Mouse (Mus musculus) stomach, postnatal 0 days (tissue): Measurements from ENCODE around the gene Ppbp. TPM values are rescaled to one million over a fixed set of nuclear protein-coding genes. Genes with fewer than 3 reads are reported as not detected.

Experiments
- ATAC-seq: fragments of 200-750 bp; cut with Nextera tagmentation; 2 replicates; pipeline ENCODE4 v1.8.0; 2017; ENCODE audit not compliant: low FRiP score, low TSS enrichment
- DNase-seq: peaks from one replicate; pipeline ENCODE4 v3.0.0-alpha.2; 2016; ENCODE audit warnings: low spot score
- H3K27ac ChIP-seq: fragments of 300-500 bp; sonication (generic); replicated peaks from 2 replicates; pipeline ENCODE4 v1.5.1; 2014; ENCODE audit warnings: mild to moderate bottlenecking, control low read depth
- H3K27me3 ChIP-seq: fragments of 300-500 bp; sonication (generic); 2 replicates; pipeline ENCODE4 v1.6.1; 2014; ENCODE audit warnings: low read length; ENCODE audit not compliant: control insufficient read depth, insufficient read depth
- H3K36me3 ChIP-seq: fragments of 300-500 bp; sonication (generic); 2 replicates; pipeline ENCODE4 v1.6.1; 2014; ENCODE audit warnings: low read length, mixed read lengths; ENCODE audit not compliant: control insufficient read depth, insufficient read depth
- H3K4me1 ChIP-seq: fragments of 300-500 bp; sonication (generic); replicated peaks from 2 replicates; pipeline ENCODE4 v1.6.1; 2014; ENCODE audit warnings: antibody characterized with exemption; ENCODE audit not compliant: control insufficient read depth, insufficient read depth
- H3K4me2 ChIP-seq: fragments of 300-500 bp; sonication (generic); replicated peaks from 2 replicates; pipeline ENCODE4 v1.6.1; 2014; ENCODE audit warnings: low read depth, mild to moderate bottlenecking, control low read depth, moderate library complexity
- H3K4me3 ChIP-seq: fragments of 300-500 bp; sonication (generic); 2 replicates; pipeline ENCODE4 v1.5.1; 2014; ENCODE audit warnings: low read depth, low read length, control low read depth
- H3K9ac ChIP-seq: fragments of 300-500 bp; sonication (generic); 2 replicates; pipeline ENCODE4 v1.6.1; 2014; ENCODE audit warnings: mild to moderate bottlenecking, low read length, control low read depth, mixed read lengths
- H3K9me3 ChIP-seq: fragments of 300-500 bp; sonication (generic); 2 replicates; pipeline ENCODE4 v1.6.1; 2016; ENCODE audit warnings: low read length; ENCODE audit not compliant: control insufficient read depth
- CTCF ChIP-seq: IDR thresholded peaks from 2 replicates; pipeline ENCODE4 v1.5.1; 2016; ENCODE audit warnings: antibody characterized with exemption, low read depth, mild to moderate bottlenecking, moderate library complexity
- EP300 ChIP-seq: optimal IDR thresholded peaks from 2 replicates; pipeline ENCODE3; 2016; ENCODE audit warnings: antibody characterized with exemption
- WGBS: fragments of 180-500 bp; shearing (Covaris S2); extraction: QIAGEN DNeasy Blood & Tissue Kit; methylation state at CpG from one replicate; pipeline ENCODE4 v1.1.7; 2014; 5-methylcytosine and 5-hydroxymethylcytosine counted together
- polyA plus RNA-seq: library from polyadenylated mRNA; unstranded; fragments of >200 nt; fragmentation: Nextera tagmentation; extraction: Ambion mirVana; gene quantifications from 2 replicates; pipeline ENCODE4 v1.2.1, GENCODE M21; 2015

Gene Ppbp
- polyA plus RNA-seq, 1 experiment from 2014 or later = 4.4 TPM

DNA sequence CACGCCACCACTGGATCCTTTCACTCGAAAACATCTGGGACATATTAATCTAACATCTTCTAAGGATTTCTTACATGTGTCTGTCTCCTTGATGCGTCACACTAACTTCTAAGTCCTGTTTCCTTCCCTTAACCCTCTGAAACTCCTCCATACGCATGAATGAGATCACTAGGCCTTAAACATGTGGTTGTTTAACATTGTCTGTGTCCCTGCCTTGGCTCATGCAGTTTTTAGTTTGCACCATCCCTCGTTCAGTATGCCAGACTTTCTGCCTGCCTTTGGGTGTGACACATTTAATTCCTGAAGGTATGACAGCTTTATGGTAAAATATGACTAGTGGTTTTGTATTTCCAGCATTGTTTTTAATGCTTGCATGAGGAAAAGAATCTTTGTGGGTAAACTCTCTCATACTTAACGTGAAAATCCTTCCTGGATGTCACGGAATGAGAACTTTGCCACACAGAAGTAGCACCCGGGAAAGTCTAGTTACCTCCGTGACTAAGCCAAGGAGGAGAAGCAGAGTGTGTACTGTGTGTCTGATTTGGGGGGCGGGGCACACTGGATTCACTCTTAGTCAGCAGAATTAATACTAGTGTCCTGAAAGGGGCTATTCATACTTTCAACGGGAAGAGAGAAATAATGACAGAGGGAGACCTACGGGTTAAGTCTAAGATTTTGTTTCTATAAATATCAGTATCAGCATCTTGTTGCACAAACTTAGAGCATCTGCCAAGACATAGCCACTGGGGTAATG lies 4.2 kb upstream of the Ppbp start:
- Histone ChIP-seq H3K4me1 (0 out of 2 replicates have a peak, but pooled peaks cover 2% of the 10 kb centered on the region), H3K9ac (no peak overlapping the region), H3K9me3 (no peaks in the 10 kb centered on the region), H3K27ac (no peak overlapping the region), H3K4me2 (no peak overlapping the region), H3K4me3 (no peak overlapping the region), H3K36me3 (no peaks in the 10 kb centered on the region), H3K27me3 (peaks cover 4% of the 10 kb centered on the region; the same call in 1 of the 2 replicates)
- 60% methylated on average over 12 of the region's 12 CpGs for WGBS
- no peak for TF ChIP-seq CTCF
- TF ChIP-seq EP300 = no peak
- DNase-seq = no peak
- no peak for ATAC-seq

DNA sequence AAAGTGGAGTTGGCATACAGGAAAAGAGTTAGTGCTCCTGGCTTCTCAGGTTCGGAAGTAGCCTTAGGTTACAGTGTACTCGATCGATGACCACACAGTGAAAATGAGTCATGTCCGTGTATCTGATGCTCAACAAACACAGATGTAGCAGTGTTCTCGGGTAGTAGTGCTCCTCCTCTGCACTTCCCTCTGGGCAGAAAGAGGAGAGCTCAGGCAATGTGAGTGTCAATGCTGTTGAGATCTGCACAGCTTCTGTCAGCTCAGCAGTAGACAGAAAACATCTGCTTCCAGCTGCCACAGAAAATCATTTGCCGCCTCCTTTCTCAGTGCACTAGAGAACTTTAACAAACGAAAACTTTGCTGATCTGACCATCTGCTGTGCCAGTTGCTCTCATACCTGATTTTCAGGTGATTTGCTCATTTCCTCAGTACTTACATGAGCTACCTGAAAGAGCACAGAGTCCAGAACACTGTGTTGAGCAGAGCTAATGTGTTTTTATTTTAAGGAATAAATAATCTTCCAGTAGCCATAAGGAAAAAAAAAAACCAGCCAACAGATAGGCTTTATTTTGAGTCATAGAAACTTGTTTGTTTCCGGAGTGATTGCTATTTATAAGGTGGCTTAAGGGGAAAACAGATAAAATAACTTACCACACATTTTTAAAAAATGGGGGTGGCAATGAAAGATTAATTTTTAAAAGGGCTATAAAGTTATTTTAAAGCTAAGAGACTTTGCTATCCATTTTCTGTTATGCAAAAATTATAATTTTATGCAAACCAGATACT lies 2.3 kb upstream of the Ppbp start:
- DNase-seq (no peak), ATAC-seq (no peak)
- H3K36me3 ChIP-seq = no peaks in the 10 kb centered on the region
- H3K9me3 ChIP-seq = no peaks in the 10 kb centered on the region
- H3K4me1 ChIP-seq = no peaks in the 10 kb centered on the region
- H3K4me3 ChIP-seq = no peak overlapping the region
- no peak overlapping the region for H3K27ac ChIP-seq
- WGBS = 31% methylated on average over 8 of the region's 8 CpGs
- H3K9ac ChIP-seq = no peak overlapping the region
- H3K27me3 ChIP-seq = no peaks in the 10 kb centered on the region
- TF ChIP-seq CTCF (no peak), EP300 (no peak)
- no peak overlapping the region for H3K4me2 ChIP-seq

DNA sequence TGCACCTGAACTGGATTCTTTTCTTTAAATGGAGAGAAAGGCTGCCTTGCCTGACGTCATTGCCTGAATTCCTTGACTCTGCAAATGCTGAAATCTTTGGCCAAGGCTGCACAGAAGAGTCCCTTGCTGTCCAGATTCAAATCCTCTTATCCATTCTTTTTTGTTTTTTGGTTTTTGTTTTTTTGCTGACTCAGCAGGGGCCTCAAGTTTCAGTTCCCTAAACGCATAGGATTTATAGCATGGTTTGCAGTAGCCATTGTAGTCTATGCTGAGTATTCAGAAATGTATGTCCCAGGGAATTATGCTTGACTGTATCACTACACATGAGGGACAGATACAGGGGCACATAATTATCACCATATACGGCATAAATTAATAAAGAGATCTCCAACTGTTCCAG lies 3.1 kb downstream of the Ppbp start:
- no peak for DNase-seq
- no peaks in the 10 kb centered on the region for H3K27me3 ChIP-seq
- TF ChIP-seq CTCF = no peak
- no peak for TF ChIP-seq EP300
- H3K4me3 ChIP-seq = no peak overlapping the region
- H3K36me3 ChIP-seq = no peaks in the 10 kb centered on the region
- 72% methylated on average over 3 of the region's 3 CpGs for WGBS
- no peak overlapping the region for H3K27ac ChIP-seq
- H3K9me3 ChIP-seq = no peaks in the 10 kb centered on the region
- no peaks in the 10 kb centered on the region for H3K4me1 ChIP-seq
- ATAC-seq = no peak
- H3K4me2 ChIP-seq = no peak overlapping the region
- no peak overlapping the region for H3K9ac ChIP-seq

DNA sequence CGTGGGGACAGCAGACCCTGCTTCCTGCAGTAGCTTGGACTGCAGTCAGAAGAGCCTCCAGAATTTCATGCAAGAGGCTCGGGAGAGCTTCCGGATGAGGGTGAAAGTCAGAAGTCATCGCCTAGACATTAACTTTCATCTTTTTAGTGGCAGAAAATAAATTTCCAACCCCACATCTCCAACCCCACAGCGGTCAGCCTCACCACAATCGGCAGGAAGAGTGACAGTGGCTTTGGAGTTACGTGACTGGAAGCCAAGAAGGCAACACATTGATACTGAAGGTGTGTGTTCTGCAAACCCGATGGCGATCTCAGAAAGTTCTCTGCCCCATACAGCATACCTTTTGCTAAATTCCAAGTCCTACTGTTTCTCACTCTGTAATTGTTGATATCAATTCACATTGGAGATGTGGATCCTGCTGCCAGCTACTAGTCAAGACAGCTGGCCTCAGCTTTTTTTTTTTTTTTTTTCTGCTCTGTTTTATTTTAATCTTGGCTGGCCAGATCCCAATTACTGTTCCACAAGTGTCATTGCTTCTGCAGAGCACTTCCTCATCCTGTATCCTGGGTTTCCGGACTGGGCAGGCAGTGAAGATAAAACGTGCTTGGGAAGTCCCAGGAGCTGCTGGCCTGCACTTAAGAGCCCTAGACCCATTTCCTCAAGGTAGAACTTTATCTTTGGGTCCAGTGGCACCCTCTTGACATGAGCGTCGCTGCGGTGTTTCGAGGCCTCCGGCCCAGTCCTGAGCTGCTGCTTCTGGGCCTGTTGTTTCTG lies 3.7 kb downstream of the Ppbp start, which contains the start of gene Pf4:
TSS of gene Pf4 (plus strand) at position 556 of the 774 bp plus-strand sequence.
- no peaks in the 10 kb centered on the region for H3K36me3 ChIP-seq
- WGBS = 72% methylated on average over 16 of the region's 16 CpGs
- H3K9me3 ChIP-seq = no peaks in the 10 kb centered on the region
- H3K4me1 ChIP-seq = no peaks in the 10 kb centered on the region
- H3K4me3 ChIP-seq = no peak within 1 kb of the TSS
- no peak for TF ChIP-seq EP300
- no peak for TF ChIP-seq CTCF
- no peak for DNase-seq
- no peaks in the 10 kb centered on the region for H3K27me3 ChIP-seq
- H3K9ac ChIP-seq = no peak within 1 kb of the TSS
- no peak within 1 kb of the TSS for H3K27ac ChIP-seq
- no peak for ATAC-seq
- no peak within 1 kb of the TSS for H3K4me2 ChIP-seq

DNA sequence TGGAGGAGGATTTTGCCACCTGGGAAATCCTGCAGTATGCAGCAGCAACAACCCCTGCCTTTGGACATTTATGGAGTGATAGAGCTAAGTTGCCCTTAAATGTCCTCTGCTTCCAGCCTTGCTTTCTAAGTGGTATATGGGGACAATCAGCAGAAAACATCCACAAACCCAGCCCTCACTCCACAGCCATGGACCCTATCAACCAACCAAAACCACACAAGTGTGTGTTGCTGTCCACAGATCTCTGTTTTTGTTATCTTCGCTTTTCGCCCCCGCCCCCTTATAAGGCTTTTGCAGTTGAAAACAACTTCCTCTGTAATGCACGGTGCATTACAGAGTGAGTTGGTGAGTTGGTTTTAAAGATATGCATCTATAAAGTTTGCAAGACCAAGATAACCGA lies 7.2 kb downstream of the Ppbp start:
- Histone ChIP-seq H3K9me3 (no peaks in the 10 kb centered on the region), H3K4me3 (no peak overlapping the region), H3K4me1 (no peaks in the 10 kb centered on the region), H3K27ac (no peak overlapping the region), H3K27me3 (no peaks in the 10 kb centered on the region), H3K4me2 (no peak overlapping the region), H3K36me3 (no peaks in the 10 kb centered on the region), H3K9ac (no peak overlapping the region)
- DNase-seq (no peak), ATAC-seq (no peak)
- 85% methylated on average over 5 of the region's 5 CpGs for WGBS
- no peak for TF ChIP-seq EP300
- TF ChIP-seq CTCF = no peak
